Mouse (Mus musculus) forebrain, embryonic 12.5 days (tissue): Measurements from ENCODE around the gene Ptchd4. TPM values are rescaled to one million over a fixed set of nuclear protein-coding genes. Genes with fewer than 3 reads are reported as not detected.

ENCODE experiments used
- ATAC-seq: fragments of 200-750 bp; cut with Nextera tagmentation; 2 replicates; pipeline ENCODE4 v1.8.0; 2017; ENCODE audit warnings: moderate TSS enrichment; ENCODE audit not compliant: low FRiP score
- H3K27ac ChIP-seq: fragments of 300-500 bp; sonication (generic); 2 replicates; pipeline ENCODE4 v1.5.1; 2016; ENCODE audit warnings: mild to moderate bottlenecking
- H3K27me3 ChIP-seq: fragments of 300-500 bp; sonication (generic); 2 replicates; pipeline ENCODE4 v1.6.1; 2016; ENCODE audit warnings: mild to moderate bottlenecking
- H3K36me3 ChIP-seq: fragments of 300-500 bp; sonication (generic); replicated peaks from 2 replicates; pipeline ENCODE4 v1.6.1; 2016; ENCODE audit warnings: mild to moderate bottlenecking
- H3K4me1 ChIP-seq: fragments of 300-500 bp; sonication (generic); 2 replicates; pipeline ENCODE4 v1.6.1; 2016
- H3K4me2 ChIP-seq: fragments of 300-500 bp; sonication (generic); 2 replicates; pipeline ENCODE4 v1.6.1; 2016; ENCODE audit warnings: mild to moderate bottlenecking, moderate library complexity
- H3K4me3 ChIP-seq: fragments of 300-500 bp; sonication (generic); replicated peaks from 2 replicates; pipeline ENCODE4 v1.5.1; 2016; ENCODE audit warnings: mild to moderate bottlenecking
- H3K9ac ChIP-seq: fragments of 300-500 bp; sonication (generic); 2 replicates; pipeline ENCODE4 v1.6.1; 2016; ENCODE audit warnings: mild to moderate bottlenecking
- H3K9me3 ChIP-seq: fragments of 300-500 bp; sonication (generic); 2 replicates; pipeline ENCODE4 v1.6.1; 2016
- WGBS: fragments of 180-500 bp; shearing (Covaris S2); methylation state at CpG from one replicate; pipeline ENCODE4 v1.1.7; 2016; 5-methylcytosine and 5-hydroxymethylcytosine counted together
- polyA plus RNA-seq: library from polyadenylated mRNA; unstranded; fragments of >200 nt; fragmentation: Nextera tagmentation; extraction: Ambion mirVana; gene quantifications from 2 replicates; pipeline ENCODE4 v1.2.1, GENCODE M21; 2016

Ptchd4 gene
- polyA plus RNA-seq, 1 experiment from 2014 or later, result 3.9 TPM

DNA sequence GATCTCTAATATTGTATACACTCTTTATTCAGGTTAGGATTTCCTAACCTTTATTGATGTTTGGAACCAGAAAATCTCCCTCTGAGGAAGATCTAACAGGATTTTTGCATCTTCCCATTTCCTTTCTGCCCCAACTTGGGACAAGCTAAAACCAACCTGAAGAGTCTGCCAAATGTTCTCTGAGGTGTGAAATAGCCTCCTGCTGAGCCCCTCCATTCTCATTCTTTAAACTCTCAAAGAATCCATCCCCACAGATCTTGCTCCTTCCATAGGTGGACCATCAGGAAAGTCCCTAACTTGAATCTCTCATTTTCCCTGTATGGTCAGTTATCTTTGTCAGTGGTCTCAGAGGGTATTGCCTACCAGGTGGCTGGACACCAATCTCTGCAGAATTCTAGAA is 20.0 kb downstream of the Ptchd4 start:
- Histone ChIP-seq H3K9ac (no peak overlapping the region), H3K4me3 (no peak overlapping the region), H3K4me1 (no peaks in the 10 kb centered on the region), H3K36me3 (no peaks in the 10 kb centered on the region), H3K27me3 (no peaks in the 10 kb centered on the region), H3K27ac (no peak overlapping the region), H3K9me3 (no peaks in the 10 kb centered on the region), H3K4me2 (no peak overlapping the region)
- no peak for ATAC-seq

DNA sequence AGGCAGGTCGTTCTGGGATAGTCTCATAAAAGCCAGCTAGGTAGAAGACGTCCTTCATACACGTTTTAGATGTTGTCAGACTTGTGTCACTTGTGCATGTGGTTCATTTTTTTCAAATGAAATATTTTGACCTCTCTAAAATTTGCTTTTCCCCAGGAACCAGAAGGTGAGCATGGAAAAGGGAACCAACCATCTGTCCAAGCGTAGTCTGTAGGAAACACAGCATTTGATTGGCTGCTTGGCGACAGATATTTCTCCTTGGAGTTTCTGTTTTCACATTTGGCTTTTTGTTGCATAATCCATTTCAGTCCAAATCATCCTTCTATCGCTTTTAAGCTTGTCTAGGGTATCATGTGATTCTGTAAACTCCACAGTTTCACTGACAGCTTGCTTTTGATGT is 20.8 kb downstream of the Ptchd4 start:
- H3K4me2 ChIP-seq, result no peak overlapping the region
- no peaks in the 10 kb centered on the region for H3K4me1 ChIP-seq
- H3K9ac ChIP-seq, result no peak overlapping the region
- H3K36me3 ChIP-seq, result no peaks in the 10 kb centered on the region
- WGBS, result 88% methylated on average over 6 of the region's 6 CpGs
- H3K27me3 ChIP-seq, result no peaks in the 10 kb centered on the region
- no peak overlapping the region for H3K4me3 ChIP-seq
- no peak overlapping the region for H3K27ac ChIP-seq
- ATAC-seq, result no peak
- H3K9me3 ChIP-seq, result no peaks in the 10 kb centered on the region

DNA sequence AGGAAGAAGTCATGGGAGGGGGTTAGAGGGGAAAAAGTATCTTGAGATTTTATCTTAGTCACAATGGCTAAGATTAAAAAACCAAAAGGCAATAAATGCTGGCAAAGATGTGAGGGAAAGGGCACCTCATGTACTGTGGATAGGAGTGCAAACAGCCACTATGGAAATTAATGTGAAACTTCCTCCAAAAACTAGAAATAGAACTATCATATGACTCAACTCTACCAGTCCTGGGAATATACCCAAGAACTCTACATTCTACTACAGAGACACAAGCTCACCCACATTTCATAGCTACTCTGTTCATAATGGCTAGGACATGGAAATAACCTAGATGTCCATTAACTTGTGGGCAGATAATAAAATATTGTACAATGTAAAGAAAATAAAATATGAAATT is 30.3 kb downstream of the Ptchd4 start:
- Histone ChIP-seq H3K4me1 (no peaks in the 10 kb centered on the region), H3K9ac (no peak overlapping the region), H3K27ac (no peak overlapping the region), H3K36me3 (no peaks in the 10 kb centered on the region), H3K9me3 (no peaks in the 10 kb centered on the region), H3K27me3 (no peaks in the 10 kb centered on the region), H3K4me3 (no peak overlapping the region), H3K4me2 (no peak overlapping the region)
- no peak for ATAC-seq

DNA sequence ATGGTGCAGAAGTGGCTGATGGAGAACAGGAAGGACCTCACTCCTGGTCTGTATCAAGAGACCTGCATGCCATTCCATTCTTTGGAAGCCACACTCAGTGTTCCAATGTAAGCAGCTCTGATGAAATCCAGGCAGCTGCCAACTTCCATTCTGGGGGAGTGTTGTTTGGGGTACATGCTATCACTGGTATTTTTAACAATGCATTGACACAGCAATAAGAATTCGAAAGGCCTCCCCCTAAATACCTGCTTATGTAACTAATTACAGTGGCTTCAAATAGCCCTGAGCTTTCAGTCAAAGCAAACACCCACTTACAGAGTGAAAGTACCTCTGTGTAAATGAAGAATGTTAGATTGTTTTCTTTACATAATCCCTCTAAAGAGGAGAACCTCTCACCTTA is 42.7 kb downstream of the Ptchd4 start:
- no peak for ATAC-seq
- H3K27me3 ChIP-seq, result no peaks in the 10 kb centered on the region
- no peak overlapping the region for H3K4me3 ChIP-seq
- no peaks in the 10 kb centered on the region for H3K36me3 ChIP-seq
- WGBS, result 78% methylated on average over 1 of the region's 1 CpGs
- no peak overlapping the region for H3K9ac ChIP-seq
- H3K4me1 ChIP-seq, result no peaks in the 10 kb centered on the region
- no peak overlapping the region for H3K4me2 ChIP-seq
- no peak overlapping the region for H3K27ac ChIP-seq
- no peaks in the 10 kb centered on the region for H3K9me3 ChIP-seq

DNA sequence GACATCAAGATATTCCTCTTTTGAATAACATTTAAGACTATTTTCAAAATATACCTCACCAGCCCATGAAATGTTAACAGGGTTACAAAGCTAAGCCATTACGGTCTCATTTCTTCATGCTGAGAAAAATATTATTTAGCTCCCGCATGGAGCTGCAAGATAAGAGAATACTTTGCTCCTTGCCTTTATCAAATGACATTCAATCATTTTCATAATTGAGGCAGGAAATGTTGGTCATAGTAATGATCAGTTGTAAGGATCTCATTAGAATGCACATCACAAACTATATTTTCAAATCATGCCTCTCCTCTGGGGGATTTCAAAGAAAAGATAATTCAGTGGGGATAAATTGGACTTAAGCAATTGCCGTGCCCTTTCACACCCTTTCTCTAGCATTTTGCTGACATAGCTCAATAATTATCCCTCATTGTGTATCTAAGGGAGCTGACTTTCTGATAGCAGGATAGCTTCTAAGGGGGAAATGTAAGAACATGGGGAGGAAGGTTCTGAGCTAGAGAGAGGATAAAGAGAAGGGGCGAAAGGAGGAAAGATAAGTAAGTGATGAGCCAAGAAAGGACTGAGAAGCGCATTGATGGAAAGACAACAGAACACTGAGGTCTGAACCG is 47.5 kb downstream of the Ptchd4 start:
- H3K27ac ChIP-seq, result no peak overlapping the region
- no peak overlapping the region for H3K4me3 ChIP-seq
- no peak overlapping the region for H3K9ac ChIP-seq
- no peaks in the 10 kb centered on the region for H3K27me3 ChIP-seq
- 77% methylated on average over 6 of the region's 6 CpGs for WGBS
- peak; percentile 46 for ATAC-seq
- no peaks in the 10 kb centered on the region for H3K9me3 ChIP-seq
- no peaks in the 10 kb centered on the region for H3K4me1 ChIP-seq
- no peaks in the 10 kb centered on the region for H3K36me3 ChIP-seq
- no peak overlapping the region for H3K4me2 ChIP-seq

DNA sequence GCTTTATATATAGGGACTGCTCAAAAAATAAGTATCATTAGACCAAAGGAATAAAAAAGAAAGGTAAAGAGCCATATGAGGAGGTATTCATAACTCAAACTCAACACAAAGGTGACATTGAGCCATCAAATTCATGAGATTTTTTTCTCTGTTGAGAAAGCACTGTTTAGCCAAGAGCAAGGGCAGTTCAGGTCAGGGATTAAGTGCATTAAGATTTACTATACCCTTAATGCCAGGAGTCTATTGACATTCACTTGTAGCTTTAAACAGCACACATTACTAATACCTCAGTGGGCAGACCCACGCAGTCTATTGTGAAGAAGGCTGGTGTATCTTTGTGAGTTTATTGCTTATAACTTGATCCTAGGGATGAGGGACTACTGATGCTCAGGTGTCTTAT is 49.0 kb downstream of the Ptchd4 start:
- H3K9ac ChIP-seq, result no peak overlapping the region
- no peak overlapping the region for H3K27ac ChIP-seq
- 67% methylated on average over 1 of the region's 1 CpGs for WGBS
- no peaks in the 10 kb centered on the region for H3K4me1 ChIP-seq
- H3K27me3 ChIP-seq, result no peaks in the 10 kb centered on the region
- H3K4me2 ChIP-seq, result no peak overlapping the region
- H3K4me3 ChIP-seq, result no peak overlapping the region
- H3K36me3 ChIP-seq, result no peaks in the 10 kb centered on the region
- H3K9me3 ChIP-seq, result no peaks in the 10 kb centered on the region
- ATAC-seq, result no peak

DNA sequence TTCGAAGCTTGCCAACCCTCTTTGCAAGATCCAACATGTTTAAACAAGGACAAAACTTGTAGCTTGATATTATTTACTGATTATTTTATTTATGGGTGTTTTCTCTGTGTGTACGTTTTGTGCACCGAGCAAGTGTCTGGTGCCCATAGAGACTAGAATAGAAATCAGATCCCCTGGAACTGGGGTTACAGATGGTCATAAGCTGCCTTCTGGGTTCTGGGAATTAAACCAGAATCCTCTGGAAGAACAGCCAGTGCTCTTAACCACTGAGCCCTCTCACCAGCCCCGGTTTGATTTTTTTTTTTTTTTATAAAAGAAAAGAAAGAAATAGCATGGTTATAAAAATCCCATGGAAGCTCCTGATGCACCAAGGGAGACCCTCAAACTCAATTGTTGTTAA is 59.1 kb downstream of the Ptchd4 start:
- 93% methylated on average over 4 of the region's 4 CpGs for WGBS
- Histone ChIP-seq H3K36me3 (no peaks in the 10 kb centered on the region), H3K27ac (no peak overlapping the region), H3K4me3 (no peak overlapping the region), H3K9me3 (no peaks in the 10 kb centered on the region), H3K4me2 (no peak overlapping the region), H3K4me1 (no peaks in the 10 kb centered on the region), H3K27me3 (no peaks in the 10 kb centered on the region), H3K9ac (no peak overlapping the region)
- no peak for ATAC-seq

DNA sequence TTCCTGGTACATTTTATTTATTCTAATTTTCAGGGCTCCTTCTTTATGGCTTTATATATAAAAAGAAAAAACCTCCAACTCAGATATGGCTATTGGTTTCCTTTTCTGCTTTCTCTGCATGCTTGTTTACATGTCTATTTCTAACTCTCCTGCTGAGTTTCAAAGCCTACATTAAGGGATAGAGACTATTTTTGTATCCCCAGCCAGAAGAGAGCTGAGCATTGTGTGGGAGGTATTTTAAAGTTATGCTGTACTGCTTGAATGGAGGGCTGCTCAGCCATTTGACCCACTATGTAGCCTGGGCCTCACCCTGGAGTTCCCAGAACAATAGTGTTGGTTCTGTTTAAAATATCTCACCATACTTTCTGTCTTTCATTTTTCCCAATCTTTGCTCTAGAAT is 77.3 kb downstream of the Ptchd4 start:
- H3K9me3 ChIP-seq, result no peaks in the 10 kb centered on the region
- H3K4me3 ChIP-seq, result no peak overlapping the region
- H3K9ac ChIP-seq, result no peak overlapping the region
- no peaks in the 10 kb centered on the region for H3K27me3 ChIP-seq
- H3K27ac ChIP-seq, result no peak overlapping the region
- no peak for ATAC-seq
- no peaks in the 10 kb centered on the region for H3K36me3 ChIP-seq
- no peaks in the 10 kb centered on the region for H3K4me1 ChIP-seq
- no peak overlapping the region for H3K4me2 ChIP-seq

DNA sequence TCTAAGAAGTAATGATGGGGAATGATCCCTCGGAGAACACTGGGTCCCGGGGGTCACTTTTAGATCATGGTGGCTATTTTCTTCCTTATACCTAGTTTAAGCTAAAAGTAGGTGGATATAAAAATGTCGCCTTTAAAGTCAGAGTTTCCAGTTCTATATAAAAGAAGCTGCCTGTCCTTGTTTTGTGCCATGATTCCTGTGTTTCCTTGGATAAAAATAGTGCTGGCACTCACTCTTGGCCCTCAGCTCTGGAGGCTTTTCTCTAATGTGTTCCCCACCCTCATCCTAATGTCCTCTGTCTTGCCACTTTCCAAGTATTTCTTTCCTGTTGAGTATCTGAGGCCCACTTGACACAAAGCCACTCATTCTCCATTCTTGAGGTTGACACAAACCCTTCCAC is 79.6 kb downstream of the Ptchd4 start:
- no peak for ATAC-seq
- Histone ChIP-seq H3K4me2 (no peak overlapping the region), H3K4me1 (no peaks in the 10 kb centered on the region), H3K4me3 (no peak overlapping the region), H3K27me3 (no peaks in the 10 kb centered on the region), H3K27ac (no peak overlapping the region), H3K36me3 (no peaks in the 10 kb centered on the region), H3K9ac (no peak overlapping the region), H3K9me3 (no peaks in the 10 kb centered on the region)
- 83% methylated on average over 3 of the region's 3 CpGs for WGBS

DNA sequence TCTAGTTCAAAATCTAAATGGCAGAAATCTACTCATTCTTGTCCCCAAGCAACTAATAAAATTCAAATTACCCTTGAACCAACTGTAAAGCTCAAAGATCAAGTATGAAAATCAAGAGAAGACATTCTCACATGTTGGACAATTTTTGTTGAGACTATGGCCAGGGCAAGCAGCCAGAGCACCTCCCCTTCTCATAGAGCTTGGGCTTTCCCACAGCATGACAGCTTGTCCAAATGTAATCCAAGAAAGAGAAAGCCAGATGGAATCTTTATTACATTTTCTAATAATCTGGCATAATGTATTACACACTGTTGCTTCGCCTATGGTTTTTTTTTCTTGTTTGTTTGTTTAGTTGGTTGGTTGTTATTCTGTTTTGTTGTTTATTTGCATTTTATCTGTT is 102.7 kb downstream of the Ptchd4 start:
- Histone ChIP-seq H3K4me2 (no peak overlapping the region), H3K27ac (no peak overlapping the region), H3K9ac (no peak overlapping the region), H3K27me3 (no peaks in the 10 kb centered on the region), H3K36me3 (no peaks in the 10 kb centered on the region), H3K4me1 (no peaks in the 10 kb centered on the region), H3K4me3 (no peak overlapping the region), H3K9me3 (no peaks in the 10 kb centered on the region)
- WGBS, result 97% methylated on average over 1 of the region's 1 CpGs
- no peak for ATAC-seq

DNA sequence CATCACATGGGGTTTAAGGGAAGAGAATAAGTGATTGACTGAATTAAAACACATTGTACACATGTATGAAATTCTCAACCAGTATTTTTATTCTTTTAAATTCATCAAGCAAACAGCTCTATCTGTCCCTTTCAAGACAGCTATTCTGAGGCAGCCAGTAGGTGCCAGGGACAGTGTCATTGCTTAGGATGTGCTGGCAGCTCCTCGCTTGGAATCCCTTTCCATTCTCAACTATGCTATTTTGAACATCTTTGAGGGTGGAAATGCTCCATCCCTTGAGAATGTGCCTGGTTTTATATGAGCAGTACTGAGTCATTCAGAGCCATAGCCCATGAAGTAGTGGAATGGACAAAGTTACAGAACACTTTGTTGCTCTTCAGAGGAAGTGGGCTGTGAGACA is 112.2 kb downstream of the Ptchd4 start:
- no peaks in the 10 kb centered on the region for H3K9me3 ChIP-seq
- WGBS, result 92% methylated on average over 1 of the region's 1 CpGs
- H3K9ac ChIP-seq, result no peak overlapping the region
- H3K4me2 ChIP-seq, result no peak overlapping the region
- no peak overlapping the region for H3K27ac ChIP-seq
- H3K4me1 ChIP-seq, result no peaks in the 10 kb centered on the region
- no peaks in the 10 kb centered on the region for H3K36me3 ChIP-seq
- no peak for ATAC-seq
- no peaks in the 10 kb centered on the region for H3K27me3 ChIP-seq
- no peak overlapping the region for H3K4me3 ChIP-seq

DNA sequence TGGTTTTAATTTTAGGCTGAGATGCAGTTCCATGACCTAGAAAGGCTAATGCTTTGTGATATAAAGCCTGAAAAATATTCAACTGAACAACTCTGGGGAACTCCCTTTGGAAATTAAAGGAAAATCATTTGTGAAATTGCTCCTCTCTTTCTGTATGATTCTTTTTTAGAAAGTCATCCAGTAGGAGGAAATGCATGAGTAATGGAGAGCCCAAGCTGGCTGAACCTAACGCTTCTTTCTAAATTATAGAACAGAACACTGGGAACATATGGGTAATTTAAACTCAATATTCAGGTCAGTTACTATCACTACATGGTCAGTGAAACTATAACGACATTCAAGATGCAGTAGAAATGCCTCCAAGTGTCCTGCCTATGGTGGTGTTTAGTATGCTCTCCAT is 114.6 kb downstream of the Ptchd4 start:
- no peaks in the 10 kb centered on the region for H3K4me1 ChIP-seq
- no peaks in the 10 kb centered on the region for H3K9me3 ChIP-seq
- H3K27ac ChIP-seq, result no peak overlapping the region
- no peaks in the 10 kb centered on the region for H3K27me3 ChIP-seq
- no peaks in the 10 kb centered on the region for H3K36me3 ChIP-seq
- no peak overlapping the region for H3K4me3 ChIP-seq
- WGBS, result 93% methylated on average over 2 of the region's 2 CpGs
- ATAC-seq, result no peak
- no peak overlapping the region for H3K9ac ChIP-seq
- no peak overlapping the region for H3K4me2 ChIP-seq

DNA sequence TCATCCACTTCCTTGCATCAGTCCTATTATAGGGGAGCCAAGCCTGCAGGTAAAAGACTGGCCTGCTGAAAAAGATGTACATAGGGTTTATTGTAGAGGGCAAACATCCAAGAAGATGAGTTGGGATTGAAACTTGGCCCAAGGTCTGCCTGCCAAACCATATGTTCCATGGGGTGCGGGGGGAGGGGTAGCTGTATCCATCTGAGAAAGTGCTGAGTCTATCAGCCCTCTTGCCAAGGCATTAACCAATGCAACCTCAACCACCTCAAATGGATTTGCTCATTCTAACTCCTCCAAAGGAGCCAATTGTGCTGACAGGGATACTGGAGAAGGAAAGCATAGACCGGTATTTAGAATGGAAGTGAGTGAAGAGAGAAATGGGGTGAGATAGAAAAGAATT is 136.5 kb downstream of the Ptchd4 start:
- 88% methylated on average over 2 of the region's 2 CpGs for WGBS
- Histone ChIP-seq H3K4me2 (no peak overlapping the region), H3K27me3 (no peaks in the 10 kb centered on the region)

DNA sequence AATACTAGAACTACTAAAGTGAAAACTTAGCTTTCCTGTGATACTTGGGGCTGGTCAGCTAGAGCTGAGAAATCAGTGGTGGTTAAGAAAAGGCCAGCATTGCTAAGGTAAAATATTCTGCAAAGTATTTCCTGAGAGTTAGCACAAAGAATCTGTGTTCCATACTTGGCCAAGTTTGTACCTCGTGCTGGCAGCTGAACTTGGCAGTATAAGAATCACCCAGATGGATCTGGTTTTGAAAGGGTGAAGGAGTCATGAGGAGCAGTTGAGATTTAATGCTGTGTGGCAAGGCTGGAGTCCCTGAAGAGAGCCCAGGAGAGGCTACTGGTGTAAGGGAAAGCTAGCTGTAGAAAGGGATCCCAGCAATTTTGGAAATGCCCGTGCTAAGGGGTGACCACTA is 140.7 kb downstream of the Ptchd4 start:
- no peaks in the 10 kb centered on the region for H3K36me3 ChIP-seq
- no peaks in the 10 kb centered on the region for H3K27me3 ChIP-seq
- no peak overlapping the region for H3K4me2 ChIP-seq
- ATAC-seq, result no peak
- H3K4me1 ChIP-seq, result no peaks in the 10 kb centered on the region
- no peak overlapping the region for H3K9ac ChIP-seq
- no peak overlapping the region for H3K27ac ChIP-seq
- no peak overlapping the region for H3K4me3 ChIP-seq
- WGBS, result 83% methylated on average over 2 of the region's 2 CpGs
- no peaks in the 10 kb centered on the region for H3K9me3 ChIP-seq

More for the DNA sequence above, 136.5 kb downstream of the Ptchd4 start:
- Histone ChIP-seq H3K36me3 (no peaks in the 10 kb centered on the region), H3K4me1 (no peaks in the 10 kb centered on the region), H3K9me3 (no peaks in the 10 kb centered on the region), H3K9ac (no peak overlapping the region), H3K27ac (no peak overlapping the region), H3K4me3 (no peak overlapping the region)
- ATAC-seq, result no peak
